Mouse (Mus musculus) forebrain, embryonic 13.5 days (tissue): ENCODE data around the gene Cdc42. TPM values are rescaled to one million over a fixed set of nuclear protein-coding genes. Genes with fewer than 3 reads are reported as not detected.
A peak's percentile ranks its signal among the peaks of the same experiment; 100 is the strongest.

Source experiments
- ATAC-seq: fragments of 200-750 bp; cut with Nextera tagmentation; 2 replicates; pipeline ENCODE4 v1.8.0; 2017
- H3K27ac ChIP-seq: fragments of 300-500 bp; sonication (generic); 2 replicates; pipeline ENCODE4 v1.5.1; 2015; ENCODE audit warnings: inconsistent platforms, mild to moderate bottlenecking, moderate library complexity
- H3K27me3 ChIP-seq: fragments of 300-500 bp; sonication (generic); 2 replicates; pipeline ENCODE4 v1.6.1; 2015; ENCODE audit warnings: mild to moderate bottlenecking, inconsistent platforms
- H3K36me3 ChIP-seq: fragments of 300-500 bp; sonication (generic); 2 replicates; pipeline ENCODE4 v1.6.1; 2015; ENCODE audit warnings: mild to moderate bottlenecking, inconsistent platforms; ENCODE audit not compliant: poor library complexity, severe bottlenecking
- H3K4me1 ChIP-seq: fragments of 300-500 bp; sonication (generic); 2 replicates; pipeline ENCODE4 v1.6.1; 2015; ENCODE audit warnings: inconsistent platforms
- H3K4me2 ChIP-seq: fragments of 300-500 bp; sonication (generic); 2 replicates; pipeline ENCODE4 v1.6.1; 2015; ENCODE audit warnings: inconsistent platforms, mild to moderate bottlenecking, moderate library complexity
- H3K4me3 ChIP-seq: fragments of 300-500 bp; sonication (generic); 2 replicates; pipeline ENCODE4 v1.5.1; 2015; ENCODE audit warnings: mild to moderate bottlenecking, inconsistent platforms
- H3K9ac ChIP-seq: fragments of 300-500 bp; sonication (generic); 2 replicates; pipeline ENCODE4 v1.6.1; 2015; ENCODE audit warnings: mild to moderate bottlenecking, inconsistent platforms
- H3K9me3 ChIP-seq: fragments of 300-500 bp; sonication (generic); replicated peaks from 2 replicates; pipeline ENCODE4 v1.6.1; 2016; ENCODE audit warnings: inconsistent platforms
- WGBS: fragments of 180-500 bp; shearing (Covaris S2); methylation state at CpG from one replicate; pipeline ENCODE4 v1.1.7; 2015; 5-methylcytosine and 5-hydroxymethylcytosine counted together
- polyA plus RNA-seq: library from polyadenylated mRNA; unstranded; fragments of >200 nt; fragmentation: Nextera tagmentation; extraction: Ambion mirVana; gene quantifications from 2 replicates; pipeline ENCODE4 v1.2.1, GENCODE M21; 2015

The Cdc42 gene
- polyA plus RNA-seq, 1 experiment from 2014 or later = 670 TPM

GRCm38 (mm10) chr4:137367275-137368088 is 10.0 kb upstream of the Cdc42 start:
- Histone ChIP-seq H3K4me1 (peaks cover 9% of the 10 kb centered on the region), H3K27me3 (no peaks in the 10 kb centered on the region), H3K4me3 (no peak overlapping the region), H3K9me3 (no peaks in the 10 kb centered on the region), H3K4me2 (no peak overlapping the region), H3K36me3 (no peaks in the 10 kb centered on the region), H3K27ac (no peak overlapping the region), H3K9ac (no peak overlapping the region)
- no peak for ATAC-seq
- 45% methylated on average over 5 of the region's 5 CpGs for WGBS

- Histone ChIP-seq H3K4me2 (no peak overlapping the region), H3K36me3 (no peaks in the 10 kb centered on the region), H3K9ac (no peak overlapping the region), H3K4me3 (no peak overlapping the region), H3K27me3 (no peaks in the 10 kb centered on the region), H3K4me1 (peaks cover 9% of the 10 kb centered on the region), H3K9me3 (no peaks in the 10 kb centered on the region), H3K27ac (no peak overlapping the region)
- WGBS = 82% methylated on average over 4 of the region's 4 CpGs
- no peak for ATAC-seq
Measured at GRCm38 (mm10) chr4:137366097-137366496, 8.6 kb upstream of the Cdc42 start.

GRCm38 (mm10) chr4:137365356-137366062 is 8.0 kb upstream of the Cdc42 start:
- H3K36me3 ChIP-seq = no peaks in the 10 kb centered on the region
- H3K9ac ChIP-seq = no peak overlapping the region
- no peak overlapping the region for H3K27ac ChIP-seq
- 86% methylated on average over 19 of the region's 19 CpGs for WGBS
- ATAC-seq = no peak
- no peak overlapping the region for H3K4me3 ChIP-seq
- H3K27me3 ChIP-seq = no peaks in the 10 kb centered on the region
- H3K9me3 ChIP-seq = no peaks in the 10 kb centered on the region
- no peak overlapping the region for H3K4me2 ChIP-seq
- peaks cover 8% of the 10 kb centered on the region for H3K4me1 ChIP-seq

GRCm38 (mm10) chr4:137364826-137365225 is 7.3 kb upstream of the Cdc42 start:
- peaks cover 1% of the 10 kb centered on the region; the same call in 1 of the 2 replicates for H3K4me1 ChIP-seq
- WGBS = 87% methylated on average over 6 of the region's 6 CpGs

GRCm38 (mm10) chr4:137360996-137361395 is 3.5 kb upstream of the Cdc42 start:
- Histone ChIP-seq H3K4me1 (peaks cover 4% of the 10 kb centered on the region), H3K27me3 (no peaks in the 10 kb centered on the region)

More at GRCm38 (mm10) chr4:137364826-137365225, 7.3 kb upstream of the Cdc42 start:
- Histone ChIP-seq H3K27ac (no peak overlapping the region), H3K4me3 (no peak overlapping the region), H3K36me3 (no peaks in the 10 kb centered on the region), H3K9ac (no peak overlapping the region), H3K4me2 (no peak overlapping the region), H3K9me3 (no peaks in the 10 kb centered on the region), H3K27me3 (no peaks in the 10 kb centered on the region)
- no peak for ATAC-seq

GRCm38 (mm10) chr4:137358291-137359002 is 927 bp upstream of the Cdc42 start:
- Histone ChIP-seq H3K9ac (no peak overlapping the region), H3K27me3 (no peaks in the 10 kb centered on the region), H3K4me1 (peaks cover 27% of the 10 kb centered on the region), H3K4me2 (peak overlapping the region; percentile 27; the same call in 1 of the 2 replicates), H3K9me3 (no peaks in the 10 kb centered on the region), H3K36me3 (no peaks in the 10 kb centered on the region), H3K27ac (no peak overlapping the region), H3K4me3 (no peak overlapping the region)
- ATAC-seq = no peak
- WGBS = 60% methylated on average over 14 of the region's 14 CpGs

More at GRCm38 (mm10) chr4:137360996-137361395, 3.5 kb upstream of the Cdc42 start:
- no peak overlapping the region for H3K4me2 ChIP-seq
- no peak overlapping the region for H3K9ac ChIP-seq
- ATAC-seq = no peak
- no peak overlapping the region for H3K27ac ChIP-seq
- H3K4me3 ChIP-seq = no peak overlapping the region
- no peaks in the 10 kb centered on the region for H3K36me3 ChIP-seq
- WGBS = 74% methylated on average over 3 of the region's 3 CpGs
- no peaks in the 10 kb centered on the region for H3K9me3 ChIP-seq

- Histone ChIP-seq H3K9ac (peak overlapping the region; percentile 99), H3K9me3 (no peaks in the 10 kb centered on the region), H3K27ac (peak overlapping the region; percentile 97), H3K4me3 (peak overlapping the region; percentile 97), H3K27me3 (no peaks in the 10 kb centered on the region), H3K4me2 (peak overlapping the region; percentile 69), H3K36me3 (no peaks in the 10 kb centered on the region), H3K4me1 (peaks cover 36% of the 10 kb centered on the region)
- WGBS = under 1% methylated on average over 48 of the region's 90 CpGs
- peak; percentile 68 for ATAC-seq
Measured at GRCm38 (mm10) chr4:137356674-137357510, 628 bp downstream of the Cdc42 start.

- Histone ChIP-seq H3K4me3 (no peak overlapping the region), H3K4me1 (peaks cover 36% of the 10 kb centered on the region), H3K4me2 (no peak overlapping the region), H3K27me3 (no peaks in the 10 kb centered on the region), H3K27ac (no peak overlapping the region), H3K9me3 (no peaks in the 10 kb centered on the region), H3K9ac (no peak overlapping the region), H3K36me3 (peaks cover 7% of the 10 kb centered on the region; the same call in 1 of the 2 replicates)
- ATAC-seq = no peak
Measured at GRCm38 (mm10) chr4:137350627-137351026, 6.9 kb downstream of the Cdc42 start.

GRCm38 (mm10) chr4:137345790-137346189 is 11.7 kb downstream of the Cdc42 start:
- H3K9me3 ChIP-seq = no peaks in the 10 kb centered on the region
- ATAC-seq = no peak
- WGBS = 96% methylated on average over 1 of the region's 1 CpGs

GRCm38 (mm10) chr4:137345112-137345511 is 12.4 kb downstream of the Cdc42 start:
- peaks cover 8% of the 10 kb centered on the region; the same call in 1 of the 2 replicates for H3K4me1 ChIP-seq
- no peaks in the 10 kb centered on the region for H3K27me3 ChIP-seq
- H3K27ac ChIP-seq = no peak overlapping the region
- ATAC-seq = no peak
- H3K9ac ChIP-seq = no peak overlapping the region
- no peak overlapping the region for H3K4me2 ChIP-seq
- WGBS = 79% methylated on average over 2 of the region's 2 CpGs
- peaks cover 8% of the 10 kb centered on the region; the same call in 1 of the 2 replicates for H3K36me3 ChIP-seq
- no peak overlapping the region for H3K4me3 ChIP-seq
- H3K9me3 ChIP-seq = no peaks in the 10 kb centered on the region

More at GRCm38 (mm10) chr4:137345790-137346189, 11.7 kb downstream of the Cdc42 start:
- no peak overlapping the region for H3K4me3 ChIP-seq
- peaks cover 8% of the 10 kb centered on the region; the same call in 1 of the 2 replicates for H3K4me1 ChIP-seq
- no peak overlapping the region for H3K4me2 ChIP-seq
- H3K36me3 ChIP-seq = peaks cover 8% of the 10 kb centered on the region; the same call in 1 of the 2 replicates
- no peak overlapping the region for H3K9ac ChIP-seq
- no peak overlapping the region for H3K27ac ChIP-seq
- H3K27me3 ChIP-seq = no peaks in the 10 kb centered on the region

GRCm38 (mm10) chr4:137342816-137343215 is 14.7 kb downstream of the Cdc42 start:
- Histone ChIP-seq H3K9me3 (no peaks in the 10 kb centered on the region), H3K27ac (no peak overlapping the region), H3K4me3 (no peak overlapping the region), H3K4me1 (peaks cover 10% of the 10 kb centered on the region), H3K27me3 (no peaks in the 10 kb centered on the region), H3K9ac (no peak overlapping the region), H3K4me2 (no peak overlapping the region), H3K36me3 (peaks cover 8% of the 10 kb centered on the region; the same call in 1 of the 2 replicates)
- 96% methylated on average over 1 of the region's 1 CpGs for WGBS
- no peak for ATAC-seq
